Mouse (Mus musculus) CH12F3 (cell line): ENCODE results near the gene Sorbs1.

Experiments
- in situ Hi-C: fragments of 300-500 bp; cut with MboI; formaldehyde crosslinking; loops from 2 replicates; pipeline ENCODE4 v1.14.3; 2020; ENCODE audit warnings: low sequenced_read_pairs

Gene Sorbs1

GRCm38 (mm10) chr19:40380005-40380404, 133.6 kb downstream of the Sorbs1 start:
- in situ Hi-C loops: no loop called here

GRCm38 (mm10) chr19:40379081-40379480, 134.5 kb downstream of the Sorbs1 start:
- in situ Hi-C loops: no loop called here

GRCm38 (mm10) chr19:40377632-40378031, 135.9 kb downstream of the Sorbs1 start:
- in situ Hi-C loops: no loop called here

GRCm38 (mm10) chr19:40376566-40377281, 136.9 kb downstream of the Sorbs1 start:
- in situ Hi-C loops: no loop called here

DNA sequence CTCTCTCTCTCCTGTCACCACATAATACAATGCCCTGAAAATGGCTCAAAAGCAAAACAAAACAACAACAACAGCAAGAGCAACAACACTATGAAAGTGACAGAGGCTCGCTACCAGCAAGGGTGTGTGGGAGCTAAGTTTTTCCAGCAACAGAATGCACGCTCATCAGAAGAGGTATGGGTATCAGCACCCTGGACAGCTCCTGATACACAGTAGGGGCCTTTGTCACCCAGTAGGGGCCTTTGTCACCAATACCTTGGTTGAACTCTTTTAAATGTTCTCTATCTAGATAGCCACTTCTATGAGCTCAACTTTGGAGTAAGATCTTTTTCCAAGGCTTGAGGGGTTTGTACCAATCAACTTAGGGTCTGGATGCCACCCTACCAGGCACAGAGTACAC, 138.9 kb downstream of the Sorbs1 start:
- in situ Hi-C loops: loop anchor here (25.0 kb wide), 1 partner anchor 338 kb away; no protein-coding TSS in a partner anchor

- in situ Hi-C loops: loop anchor here (25.0 kb wide), 1 partner anchor 340 kb away; no protein-coding TSS in a partner anchor
Measured at GRCm38 (mm10) chr19:40372679-40373078, 140.9 kb downstream of the Sorbs1 start.

GRCm38 (mm10) chr19:40371866-40372265, 141.7 kb downstream of the Sorbs1 start:
- in situ Hi-C loops: loop anchor here (25.0 kb wide), 1 partner anchor 340 kb away; no protein-coding TSS in a partner anchor

GRCm38 (mm10) chr19:40369852-40370811, 143.4 kb downstream of the Sorbs1 start:
- in situ Hi-C loops: loop anchor here (25.0 kb wide), 1 partner anchor 342 kb away; no protein-coding TSS in a partner anchor

DNA sequence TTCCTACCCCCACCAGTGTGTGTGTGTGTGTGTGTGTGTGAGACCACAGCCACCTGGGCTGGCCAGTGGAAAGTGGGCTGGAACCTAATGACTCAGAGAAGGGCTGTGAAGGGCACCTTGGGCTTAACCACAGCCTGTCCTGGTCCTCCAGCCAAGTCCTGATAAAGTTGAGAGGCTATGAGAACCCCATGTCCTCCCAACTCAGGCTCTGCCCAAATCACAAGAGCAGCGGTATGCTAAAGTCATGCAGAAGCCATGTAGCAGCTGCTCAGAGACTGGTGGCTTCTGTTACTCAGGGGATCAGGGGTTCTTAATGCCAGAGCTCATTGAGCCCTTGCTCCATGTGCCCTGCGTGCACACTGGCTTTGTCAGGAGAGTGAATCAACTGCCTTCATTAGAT, 145.1 kb downstream of the Sorbs1 start:
- in situ Hi-C loops: loop anchor here (25.0 kb wide), 1 partner anchor 344 kb away; no protein-coding TSS in a partner anchor

GRCm38 (mm10) chr19:40366163-40366941, 147.2 kb downstream of the Sorbs1 start:
- in situ Hi-C loops: loop anchor here (25.0 kb wide), 1 partner anchor 346 kb away; no protein-coding TSS in a partner anchor

DNA sequence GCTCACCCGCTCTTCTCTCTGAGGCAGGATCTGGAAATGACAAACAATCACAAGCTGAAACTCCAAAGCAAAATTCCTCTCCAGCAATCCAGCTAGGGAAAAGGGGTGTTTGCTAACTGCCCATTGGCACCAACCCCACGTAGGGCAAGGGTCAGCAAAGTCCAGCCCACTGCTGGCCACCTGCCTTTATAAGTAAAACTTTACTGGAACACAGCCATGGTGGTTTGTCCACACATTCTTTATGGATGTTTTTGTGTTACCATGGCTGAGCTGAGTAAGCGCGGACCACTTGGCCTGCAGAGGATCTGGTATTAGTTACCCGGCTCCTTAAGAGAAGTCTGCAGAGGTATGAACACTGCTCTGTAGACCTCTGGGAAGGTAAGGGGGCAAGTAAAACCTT, 148.4 kb downstream of the Sorbs1 start:
- in situ Hi-C loops: loop anchor here (25.0 kb wide), 1 partner anchor 347 kb away; no protein-coding TSS in a partner anchor

- in situ Hi-C loops: loop anchor here (25.0 kb wide), 1 partner anchor 349 kb away; no protein-coding TSS in a partner anchor
Measured at GRCm38 (mm10) chr19:40363447-40363846, 150.1 kb downstream of the Sorbs1 start.

DNA sequence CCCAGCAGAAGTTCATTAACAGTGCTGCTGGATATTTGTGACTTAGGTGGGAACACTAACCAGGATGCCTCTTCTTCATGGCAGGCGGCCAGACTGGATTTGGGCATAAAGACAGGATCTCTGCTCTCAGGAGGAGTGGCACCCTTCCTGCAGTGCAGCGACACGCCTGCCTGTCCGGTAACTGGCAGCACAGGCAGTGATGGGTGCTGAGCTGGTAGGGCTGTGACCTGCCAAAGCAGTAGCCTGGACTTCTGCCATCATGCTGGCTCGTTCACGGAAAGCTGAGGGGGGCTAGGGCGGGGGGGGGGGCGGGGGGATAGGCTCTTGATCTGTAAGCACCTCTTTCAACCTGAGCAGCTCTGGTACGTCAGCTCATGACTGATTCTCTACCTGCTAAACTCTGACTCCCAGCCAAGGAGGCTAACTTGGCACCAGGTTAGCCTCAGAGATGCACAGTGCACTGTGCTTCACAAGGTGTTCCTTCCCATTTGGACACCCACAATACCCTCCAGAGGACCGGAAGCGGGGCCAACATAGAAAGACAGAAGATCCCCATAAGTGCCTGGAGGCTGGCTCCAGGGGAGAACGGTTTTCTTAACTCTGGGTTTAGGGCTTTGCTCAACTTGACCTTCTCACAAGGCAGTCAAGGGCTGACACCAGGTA, 151.2 kb downstream of the Sorbs1 start:
- in situ Hi-C loops: loop anchor here (25.0 kb wide), 1 partner anchor 350 kb away; no protein-coding TSS in a partner anchor

GRCm38 (mm10) chr19:40359712-40360394, 153.7 kb downstream of the Sorbs1 start:
- in situ Hi-C loops: loop anchor here (25.0 kb wide), 1 partner anchor 352 kb away; no protein-coding TSS in a partner anchor

DNA sequence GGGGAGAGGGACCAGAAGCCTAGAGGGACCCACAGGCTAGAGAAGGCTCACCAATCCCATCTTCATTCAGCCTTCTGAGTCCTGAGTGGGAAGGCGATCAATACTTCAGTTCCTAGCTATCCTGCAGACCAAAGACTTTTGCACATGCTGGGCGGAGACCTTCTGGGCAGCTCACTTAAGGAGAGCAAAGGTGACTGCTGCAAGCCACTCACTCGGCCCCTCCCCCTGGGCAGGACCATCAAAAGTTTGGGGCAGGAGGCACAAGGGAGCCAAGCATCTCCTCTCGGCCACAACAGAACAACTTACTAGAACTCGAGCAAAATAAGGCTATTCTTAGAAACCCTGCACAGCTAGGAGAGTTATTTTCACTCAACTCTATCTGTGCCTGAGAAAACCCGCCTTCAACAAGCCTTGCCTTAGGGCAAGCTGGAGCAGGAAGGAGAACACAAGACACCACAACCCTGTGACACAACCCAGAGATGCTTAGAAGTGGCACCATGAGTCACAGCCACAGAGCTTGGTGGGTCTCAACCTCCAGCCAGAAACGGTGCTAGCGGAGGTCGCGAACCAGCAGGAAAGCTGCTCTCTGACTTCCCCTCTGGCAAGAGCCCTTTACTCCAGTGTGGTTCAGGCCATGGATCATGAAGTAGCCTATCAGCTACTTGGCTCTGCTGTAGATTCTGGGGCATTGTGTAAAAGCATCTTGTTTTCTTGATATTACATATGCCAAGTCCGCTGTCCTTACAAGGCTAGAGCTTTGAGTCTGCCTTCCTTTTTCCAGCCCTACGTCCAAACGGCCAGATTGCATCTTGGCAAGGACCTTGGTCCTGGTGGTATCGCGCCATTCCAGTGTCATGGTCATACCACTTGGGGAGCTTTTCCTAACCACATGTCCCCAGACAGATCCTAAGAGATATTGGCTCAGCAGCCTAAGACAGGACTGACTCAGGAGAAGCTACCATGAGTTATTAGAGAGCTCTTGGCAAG, 156.8 kb downstream of the Sorbs1 start:
- in situ Hi-C loops: loop anchor here (25.0 kb wide), 1 partner anchor 355 kb away; no protein-coding TSS in a partner anchor

GRCm38 (mm10) chr19:40355075-40355474, 158.5 kb downstream of the Sorbs1 start:
- in situ Hi-C loops: loop anchor here (25.0 kb wide), 1 partner anchor 357 kb away; no protein-coding TSS in a partner anchor

DNA sequence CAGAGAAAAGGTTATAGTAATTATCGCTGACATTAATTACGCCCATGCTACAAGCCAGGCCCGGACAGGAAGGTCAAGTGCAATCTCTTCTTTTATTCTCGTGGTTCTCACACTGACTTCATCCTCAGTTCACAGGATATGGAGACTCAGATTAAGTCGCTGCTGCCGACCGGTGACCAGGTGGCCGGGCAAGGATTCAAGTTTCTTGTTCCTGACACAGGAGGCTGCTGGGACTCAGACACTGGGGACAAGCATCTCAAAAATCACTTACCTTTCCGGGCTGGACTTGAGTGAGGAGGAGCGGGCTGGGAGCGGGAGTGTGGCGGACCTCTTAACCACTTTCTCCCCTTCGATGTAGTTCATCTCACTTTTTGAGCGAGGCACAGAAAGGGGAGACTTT, 161.6 kb downstream of the Sorbs1 start:
- in situ Hi-C loops: loop anchor here (25.0 kb wide), 1 partner anchor 360 kb away; no protein-coding TSS in a partner anchor

DNA sequence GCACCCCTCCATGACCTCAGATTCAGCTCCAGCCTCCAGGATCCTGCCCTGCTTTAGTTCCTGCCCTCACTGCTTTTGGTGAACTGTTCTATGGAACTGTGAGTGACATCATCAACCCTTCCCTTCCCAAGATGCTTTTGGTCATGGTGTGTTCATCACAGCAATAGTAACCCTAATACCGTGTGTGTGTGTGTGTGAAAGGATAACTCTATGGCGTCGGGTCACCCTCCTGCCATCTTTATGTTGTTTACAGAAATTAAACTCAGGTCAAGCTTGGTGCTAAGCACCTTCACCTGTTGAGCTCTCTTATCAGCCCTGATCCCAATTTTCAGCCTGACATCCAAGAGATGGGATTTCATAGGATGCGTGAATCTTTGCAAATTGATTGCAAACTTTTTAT, 162.7 kb downstream of the Sorbs1 start:
- in situ Hi-C loops: loop anchor here (25.0 kb wide), 1 partner anchor 361 kb away; no protein-coding TSS in a partner anchor
